Mouse (Mus musculus) duodenum, adult 2 months (tissue): Measurements from ENCODE around the gene Smim8. TPM values are rescaled to one million over a fixed set of nuclear protein-coding genes. Genes with fewer than 3 reads are reported as not detected.

ENCODE experiments used
- polyA plus RNA-seq: library from polyadenylated mRNA; depleted of rRNA; stranded (reverse); fragments of >200 nt; gene quantifications from 2 replicates; pipeline ENCODE4 v1.2.3, GENCODE M21; 2012; ENCODE audit warnings: low replicate concordance; rRNA removed

Smim8 gene
- 0.37 and 0.50 TPM in 2 replicates for polyA plus RNA-seq

DNA sequence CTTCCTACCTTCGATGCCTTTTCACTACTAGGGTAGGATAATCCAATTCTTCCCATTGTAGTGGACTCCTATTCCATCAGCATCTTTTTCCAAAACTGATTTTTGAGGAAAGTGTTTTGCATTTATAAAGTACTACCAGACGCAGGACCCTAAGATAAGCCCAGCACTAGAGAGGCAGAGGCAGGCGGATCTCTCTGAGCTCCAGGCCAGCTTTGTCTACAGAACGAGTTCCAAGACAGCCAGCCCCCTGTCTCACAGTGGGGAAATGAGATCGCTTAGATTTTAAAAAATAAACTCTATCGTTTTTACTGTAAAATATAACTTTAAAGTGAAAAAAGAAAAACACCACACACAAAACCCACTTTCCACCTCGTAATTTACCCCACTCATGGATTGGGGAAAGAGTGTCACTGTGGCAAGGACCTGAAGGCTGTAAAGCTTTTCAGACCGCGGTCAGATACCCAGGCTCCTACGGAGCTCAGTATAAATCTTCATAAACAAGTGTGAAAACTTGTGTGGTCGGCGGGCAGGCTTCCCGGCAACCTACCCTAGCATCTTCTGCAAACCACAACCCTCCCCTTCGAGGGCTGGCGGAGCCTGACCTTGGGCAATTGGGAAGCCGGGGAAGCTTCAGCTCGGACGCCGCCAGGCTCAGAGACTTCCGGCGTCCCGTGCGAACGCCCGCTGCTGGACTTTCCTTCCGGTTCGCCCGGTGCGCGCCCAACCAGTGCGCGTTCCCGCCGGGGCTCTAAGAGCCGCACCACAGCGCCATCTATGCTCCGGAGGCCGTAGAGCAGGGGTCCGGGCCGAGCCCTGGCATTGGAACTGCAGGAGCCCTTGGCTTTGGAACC, at the start of gene Smim8:
TSS of gene Smim8 (minus strand) at position 747 of the 851 bp plus-strand sequence.

DNA sequence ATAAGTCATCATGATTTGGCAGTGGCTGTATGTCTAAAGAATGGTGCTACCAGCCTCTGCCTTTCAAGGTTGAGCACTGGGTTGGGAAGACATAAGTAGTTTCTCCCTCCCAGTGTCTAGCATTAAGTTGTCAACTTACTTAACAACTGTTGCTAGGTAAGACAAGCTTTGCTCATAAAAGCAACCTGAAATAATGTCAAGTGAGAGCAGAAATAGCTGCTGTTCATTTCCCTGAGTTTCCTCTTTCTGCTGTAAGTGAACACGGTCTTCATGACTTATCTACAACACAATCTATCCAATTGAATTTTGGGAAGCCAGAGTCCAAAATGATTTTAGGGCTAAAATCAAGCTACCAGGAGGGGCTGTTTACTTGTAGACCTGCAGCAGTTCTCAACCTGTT, 22.1 kb downstream of the Smim8 start, which contains the start of gene Gm136:
TSS of gene Gm136 (minus strand) at position 101 of the 400 bp plus-strand sequence.

DNA sequence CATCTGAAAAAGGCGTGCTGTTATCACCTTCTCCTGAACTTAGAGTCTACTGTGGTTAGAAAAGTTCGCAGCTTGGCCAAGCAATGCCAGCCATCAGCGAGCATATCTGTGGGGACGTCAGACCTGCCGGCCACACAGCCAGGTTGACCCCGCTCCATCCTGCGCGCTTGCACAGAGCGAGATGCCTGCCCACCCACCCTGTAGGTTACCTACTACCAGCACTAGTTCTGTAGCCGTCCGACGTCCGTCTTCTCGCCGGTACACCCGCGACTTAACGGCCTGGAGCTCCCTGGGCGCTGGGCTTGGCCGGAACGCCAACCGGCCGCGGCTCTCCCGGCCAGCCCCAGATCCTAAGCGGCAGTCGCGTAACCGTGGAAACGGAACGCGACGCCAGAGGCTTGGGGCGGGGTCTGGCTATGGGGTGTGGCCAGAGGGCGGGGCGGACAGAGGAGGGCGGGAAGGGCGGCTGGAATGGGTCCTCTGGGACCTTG, 48.3 kb downstream of the Smim8 start, which contains the start of gene Cfap206:
TSS of gene Cfap206 (minus strand) at position 356 of the 491 bp plus-strand sequence.

Other genes starting within 250 kb of the Smim8 start
- 11.5 and 34.2 TPM in 2 replicates for gene Akirin2, start 227.5 kb downstream of the Smim8 start, polyA plus RNA-seq
- gene Orc3, start 163.5 kb downstream of the Smim8 start, polyA plus RNA-seq, result 2.5 and 3.7 TPM in 2 replicates
- gene Rars2, start 163.5 kb downstream of the Smim8 start, polyA plus RNA-seq, result 4.1 and 5.2 TPM in 2 replicates
- gene Slc35a1, start 91.0 kb downstream of the Smim8 start, polyA plus RNA-seq, result 3.7 and 5.4 TPM in 2 replicates
- gene Cfap206, start 48.2 kb downstream of the Smim8 start, polyA plus RNA-seq, result not detected in 2 replicates
- not detected in 2 replicates for gene Gm136, start 22.2 kb downstream of the Smim8 start, polyA plus RNA-seq
- gene Zfp292, start 104.5 kb upstream of the Smim8 start, polyA plus RNA-seq, result 0.36 and 0.47 TPM in 2 replicates
- not detected in 2 replicates for gene Cga, start 115.4 kb upstream of the Smim8 start, polyA plus RNA-seq